Mouse (Mus musculus) gastrocnemius, postnatal 10 days (tissue): ENCODE results near the gene Tmem248. TPM values are rescaled to one million over a fixed set of nuclear protein-coding genes. Genes with fewer than 3 reads are reported as not detected.

Experiments
- DNase-seq: peaks from one replicate; pipeline ENCODE4 v3.0.0; 2021; ENCODE audit warnings: mixed read lengths
- total RNA-seq, 2 experiments: library from RNA; stranded (reverse); gene quantifications; 2 replicates each; pipeline ENCODE4 v1.2.3; 2021

Gene Tmem248
- total RNA-seq, 2 experiments from 2014 or later: 25.2 to 29.9 TPM

DNA sequence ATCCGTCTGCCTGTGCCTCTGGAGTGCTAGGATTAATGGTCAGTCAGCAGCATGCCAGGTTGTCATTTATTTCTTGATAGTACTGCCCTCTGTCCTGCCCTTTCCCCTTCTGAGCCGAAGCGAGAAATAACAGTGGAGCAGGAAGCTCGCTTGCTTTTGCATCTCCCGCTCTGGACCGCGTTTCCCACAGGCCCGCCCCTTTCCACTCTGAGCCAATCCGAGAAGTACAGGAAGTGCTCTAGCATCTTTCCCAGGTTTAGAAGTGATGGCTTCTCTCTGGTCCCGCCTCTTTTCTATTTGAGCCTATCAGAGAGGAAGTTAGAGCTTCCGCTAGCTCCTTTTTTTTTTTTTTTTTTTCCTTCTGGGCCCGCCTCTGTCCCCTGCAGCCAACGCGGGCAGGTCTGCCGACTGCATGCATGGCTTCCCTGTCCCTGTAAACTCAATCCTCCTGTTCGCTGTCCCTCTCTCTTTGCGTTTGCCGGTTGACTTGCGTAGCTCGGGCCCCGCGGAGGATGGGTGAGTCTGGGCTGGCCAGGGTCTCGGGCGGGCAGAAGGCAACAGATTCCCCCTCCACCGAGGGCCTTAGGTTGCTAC lies 39.9 kb downstream of the Tmem248 start:
- DNase-seq: peak; percentile 89

GRCm38 (mm10) chr5:130257303-130257702 lies 40.4 kb downstream of the Tmem248 start:
- no peak for DNase-seq

DNA sequence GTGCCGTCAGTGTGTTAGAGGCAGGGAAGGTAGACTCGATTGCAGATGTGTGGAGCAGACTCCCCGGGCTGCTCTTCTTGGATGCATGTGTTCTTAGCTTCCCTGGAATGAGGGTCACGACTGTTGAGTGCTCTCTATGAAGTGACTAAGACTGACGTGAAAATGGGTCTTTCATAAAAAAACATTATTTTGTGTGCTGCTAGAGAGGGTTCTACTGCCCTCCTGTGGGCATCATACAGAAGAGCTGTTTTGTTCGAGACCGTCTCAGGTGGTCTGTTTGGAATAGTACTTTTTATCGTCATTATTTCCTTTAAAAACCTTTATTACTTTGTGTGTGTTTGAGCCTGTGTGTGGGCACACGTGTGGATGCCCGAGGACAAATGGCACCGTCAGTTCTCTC lies 46.6 kb downstream of the Tmem248 start:
- no peak for DNase-seq

- no peak for DNase-seq
Measured at GRCm38 (mm10) chr5:130264433-130265005, 47.6 kb downstream of the Tmem248 start.

DNA sequence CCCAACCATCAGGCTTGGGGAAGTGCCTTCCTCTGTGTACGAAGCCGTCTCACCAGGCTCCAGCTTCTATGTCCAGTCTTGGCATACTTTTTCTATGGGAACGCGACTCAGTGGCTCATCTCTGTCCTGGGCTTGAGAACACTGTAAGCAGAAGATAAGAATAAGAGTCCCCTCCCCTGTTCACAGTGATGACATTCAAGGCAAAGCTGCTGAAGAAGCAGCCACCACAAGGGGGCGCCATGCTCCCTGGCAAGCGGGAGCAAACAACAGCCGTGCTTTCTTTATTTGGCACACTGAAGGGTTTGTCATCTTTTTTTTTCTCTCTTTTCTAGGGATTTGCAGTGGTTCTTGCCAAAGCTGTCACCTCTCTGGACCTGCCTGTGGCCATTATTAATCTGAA lies 49.8 kb downstream of the Tmem248 start:
- peak; percentile 39 for DNase-seq

DNA sequence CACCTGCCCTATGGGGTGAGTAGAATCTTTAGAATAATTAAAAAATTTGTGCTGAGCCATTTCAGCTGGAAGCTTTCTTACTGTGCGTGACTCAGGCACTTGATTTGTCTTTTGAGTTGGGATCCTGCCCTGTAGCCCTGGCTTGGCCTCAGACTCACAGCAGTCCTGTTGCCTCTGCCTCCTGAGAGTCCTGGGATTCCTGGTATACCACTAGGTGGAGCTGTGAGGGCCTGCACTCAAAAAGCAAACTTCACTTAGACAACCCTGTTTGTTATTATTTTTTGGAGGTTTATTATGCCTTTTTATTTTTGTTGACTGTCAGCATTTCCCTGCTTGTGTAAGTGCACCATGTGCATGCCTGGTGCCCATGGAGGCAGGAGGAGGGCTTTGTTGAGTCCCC lies 50.4 kb downstream of the Tmem248 start:
- peak; percentile 24 for DNase-seq

GRCm38 (mm10) chr5:130268976-130269375 lies 52.1 kb downstream of the Tmem248 start:
- DNase-seq: no peak

DNA sequence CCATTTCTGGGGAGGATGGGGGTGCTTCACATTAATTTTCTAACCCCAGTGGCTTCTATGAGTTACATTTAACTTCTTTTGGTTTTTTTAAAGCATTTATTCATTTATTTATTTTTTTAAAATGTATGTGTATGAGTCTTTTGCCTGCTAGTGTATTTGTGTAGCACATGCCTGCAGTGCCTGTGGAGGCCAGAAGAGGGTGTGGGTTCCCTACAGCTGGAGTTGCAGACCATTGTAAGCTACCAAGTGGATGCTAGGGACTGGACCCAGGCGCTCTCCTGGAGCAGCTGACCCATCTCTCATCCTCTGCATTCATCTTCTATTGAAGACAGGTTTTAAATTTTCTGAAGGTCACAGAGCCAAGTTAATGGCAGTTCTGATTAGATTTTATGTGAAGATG lies 55.5 kb downstream of the Tmem248 start:
- no peak for DNase-seq

- no peak for DNase-seq
Measured at GRCm38 (mm10) chr5:130273046-130273445, 56.2 kb downstream of the Tmem248 start.

DNA sequence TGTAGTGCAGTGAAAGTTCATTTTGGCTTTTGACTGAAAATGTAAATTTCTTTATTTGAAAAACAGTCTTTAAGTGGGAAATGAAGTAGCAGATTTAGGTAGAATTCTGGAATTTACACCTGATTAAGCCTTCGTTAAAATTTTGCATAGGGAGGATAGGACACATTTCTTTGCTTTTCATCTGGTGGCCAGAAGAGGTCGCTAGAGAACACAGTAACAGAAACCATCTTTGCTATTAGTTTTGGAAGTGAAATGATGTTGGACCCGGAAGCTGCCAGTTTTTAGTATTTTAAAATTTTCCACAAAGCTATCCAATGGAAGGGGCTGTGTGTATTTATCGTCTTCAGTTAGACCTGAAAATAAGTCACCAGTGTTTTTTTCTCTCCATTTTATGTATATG lies 58.6 kb downstream of the Tmem248 start:
- peak; percentile 20 for DNase-seq

GRCm38 (mm10) chr5:130278011-130278472 lies 61.2 kb downstream of the Tmem248 start:
- DNase-seq: no peak

- DNase-seq: no peak
Measured at GRCm38 (mm10) chr5:130283079-130283732, 66.3 kb downstream of the Tmem248 start.

GRCm38 (mm10) chr5:130288106-130288505 lies 71.2 kb downstream of the Tmem248 start:
- no peak for DNase-seq

DNA sequence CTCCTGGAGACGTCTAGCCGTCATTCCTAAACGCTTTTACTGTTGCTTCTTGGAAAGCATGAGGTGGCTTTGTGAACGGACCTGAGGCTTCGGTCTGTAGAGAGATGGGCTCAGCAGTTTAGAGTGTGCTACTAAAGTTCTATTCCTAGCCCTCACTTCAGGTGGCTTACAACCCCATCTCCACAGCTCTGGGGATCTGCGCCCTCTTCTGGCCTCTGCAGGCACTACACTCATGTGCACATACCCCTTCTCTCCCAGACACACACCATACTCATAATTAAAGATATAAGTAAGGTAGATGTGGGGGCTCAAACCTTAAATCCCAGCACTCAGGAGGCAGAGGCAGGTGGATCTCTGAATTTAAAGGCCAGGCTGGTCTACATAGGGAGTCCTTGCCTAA lies 73.4 kb downstream of the Tmem248 start:
- DNase-seq: no peak

DNA sequence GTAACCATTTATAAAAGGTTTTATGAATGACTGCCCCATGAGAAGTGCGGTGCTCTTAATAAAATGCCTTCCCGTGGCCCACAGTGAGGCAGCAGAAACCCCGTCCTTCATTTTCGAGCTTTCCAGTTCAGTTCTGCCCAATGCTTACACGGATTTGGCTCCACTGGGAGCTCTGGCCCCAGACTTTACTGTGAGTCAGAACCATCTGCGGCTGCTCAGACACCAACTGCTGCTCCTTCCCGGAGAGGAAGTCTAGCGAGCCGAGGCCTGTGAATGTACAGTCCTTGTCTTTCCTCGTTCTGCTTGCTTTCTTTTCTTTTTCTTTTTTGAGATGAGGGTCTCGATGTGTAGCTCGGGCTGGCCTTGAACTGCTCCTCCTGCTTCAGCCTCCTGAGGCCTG lies 73.9 kb downstream of the Tmem248 start:
- no peak for DNase-seq

GRCm38 (mm10) chr5:130292976-130293375 lies 76.1 kb downstream of the Tmem248 start:
- DNase-seq: no peak

Other genes with a start within 250 kb of the Tmem248 start
- 10 to 100 TPM; 16.5 to 23.5 TPM for gene Gusb, start 214.0 kb upstream of the Tmem248 start, total RNA-seq
- 10 to 100 TPM; 10.2 to 10.3 TPM for gene Asl, start 187.8 kb upstream of the Tmem248 start, total RNA-seq
- gene Crcp, start 187.8 kb upstream of the Tmem248 start, total RNA-seq: 10 to 100 TPM; 14.5 to 16.5 TPM
- gene Tpst1, start 143.8 kb upstream of the Tmem248 start, total RNA-seq: 10 to 100 TPM; 26.8 to 30.9 TPM
- 1 to 10 TPM; 3.9 to 5.7 TPM for gene Kctd7, start 72.2 kb upstream of the Tmem248 start, total RNA-seq
- 10 to 100 TPM; 33.3 to 39.3 TPM for gene Rabgef1, start 45.3 kb upstream of the Tmem248 start, total RNA-seq
- 10 to 100 TPM; 25.8 to 31.6 TPM for gene Sbds, start 38.4 kb downstream of the Tmem248 start, total RNA-seq
- gene Tyw1, start 38.5 kb downstream of the Tmem248 start, total RNA-seq: 1 to 10 TPM; 9.1 to 9.3 TPM
- gene Caln1, start 152.4 kb downstream of the Tmem248 start, total RNA-seq: under 1 TPM; 0.36 to 0.56 TPM
- gene A330070K13Rik, start 167.6 kb downstream of the Tmem248 start, total RNA-seq: not detected